Mouse (Mus musculus) olfactory bulb, adult 2 months (tissue): ENCODE results near the gene Lgmn.

Experiments
- CTCF ChIP-seq: fragments of 200-500 bp; IDR thresholded peaks from 2 replicates; pipeline ENCODE4 v1.5.1; 2012; ENCODE audit warnings: low read depth, mild to moderate bottlenecking, low read length, moderate library complexity; ENCODE audit not compliant: insufficient read depth
- POLR2A ChIP-seq: fragments of 200-500 bp; IDR thresholded peaks from 2 replicates; pipeline ENCODE4 v1.6.1; 2012; ENCODE audit warnings: mild to moderate bottlenecking, low read depth, low read length, moderate library complexity; ENCODE audit not compliant: insufficient read depth

GRCm38 (mm10) chr12:102369488-102370235, 70.0 kb downstream of the Lgmn start:
- TF ChIP-seq CTCF = no peak
- no peak for TF ChIP-seq POLR2A
